Mouse (Mus musculus): ENCODE measurements around the gene Xpot. TPM values are rescaled to one million over a fixed set of nuclear protein-coding genes. Genes with fewer than 3 reads are reported as not detected.

Gene Xpot
- polyA plus RNA-seq, 1 experiment: 78.0 TPM

- Histone ChIP-seq H3K27ac (ENCODE audit: insufficient read depth, low read depth, low read length) (no peak overlapping the region), H3K4me1 (ENCODE audit: control insufficient read depth, insufficient read depth, low read length) (peaks cover 2% of the 10 kb centered on the region; the same call in 1 of the 2 replicates), H3K36me3 (ENCODE audit: control insufficient read depth, insufficient read depth, low read length) (no peaks in the 10 kb centered on the region; the same call in 1 of the 2 replicates), H3K4me3 (ENCODE audit: insufficient read depth, low read depth, low read length) (no peak overlapping the region), H3K27me3 (replicated peaks; ENCODE audit: control insufficient read depth, insufficient read depth, low read length) (no peaks in the 10 kb centered on the region)
- WGBS: 87% methylated on average over 5 of the region's 5 CpGs
- TF ChIP-seq POLR2A (IDR thresholded peaks at IDR 0.05; ENCODE audit: low read depth, low read length) (no peak), CTCF (conservative IDR thresholded peaks at IDR 0.05; ENCODE audit: insufficient read depth, insufficient read length, low read depth, low read length) (no peak)
- DNase-seq: no peak
Measured at GRCm38 (mm10) chr10:121580381-121580780, 45.8 kb downstream of the Xpot start.

GRCm38 (mm10) chr10:121576372-121576771 lies 49.8 kb downstream of the Xpot start:
- Histone ChIP-seq H3K4me1 (ENCODE audit: control insufficient read depth, insufficient read depth, low read length) (no peaks in the 10 kb centered on the region), H3K4me3 (ENCODE audit: insufficient read depth, low read depth, low read length) (no peak overlapping the region), H3K36me3 (ENCODE audit: control insufficient read depth, insufficient read depth, low read length) (peaks cover 3% of the 10 kb centered on the region), H3K27ac (ENCODE audit: insufficient read depth, low read depth, low read length) (no peak overlapping the region), H3K27me3 (replicated peaks; ENCODE audit: control insufficient read depth, insufficient read depth, low read length) (no peaks in the 10 kb centered on the region)
- TF ChIP-seq POLR2A (IDR thresholded peaks at IDR 0.05; ENCODE audit: low read depth, low read length) (no peak), CTCF (conservative IDR thresholded peaks at IDR 0.05; ENCODE audit: insufficient read depth, insufficient read length, low read depth, low read length) (no peak)
- 61% methylated on average over 9 of the region's 9 CpGs for WGBS
- no peak for DNase-seq

GRCm38 (mm10) chr10:121571511-121572147 lies 54.5 kb downstream of the Xpot start:
- Histone ChIP-seq H3K27me3 (replicated peaks; ENCODE audit: control insufficient read depth, insufficient read depth, low read length) (no peaks in the 10 kb centered on the region), H3K36me3 (ENCODE audit: control insufficient read depth, insufficient read depth, low read length) (peaks cover 3% of the 10 kb centered on the region), H3K27ac (ENCODE audit: insufficient read depth, low read depth, low read length) (no peak overlapping the region), H3K4me3 (ENCODE audit: insufficient read depth, low read depth, low read length) (no peak overlapping the region), H3K4me1 (ENCODE audit: control insufficient read depth, insufficient read depth, low read length) (no peaks in the 10 kb centered on the region)
- TF ChIP-seq POLR2A (IDR thresholded peaks at IDR 0.05; ENCODE audit: low read depth, low read length) (no peak), CTCF (conservative IDR thresholded peaks at IDR 0.05; ENCODE audit: insufficient read depth, insufficient read length, low read depth, low read length) (no peak)
- DNase-seq: no peak
- WGBS: 94% methylated on average over 22 of the region's 22 CpGs

GRCm38 (mm10) chr10:121571031-121571430 lies 55.1 kb downstream of the Xpot start:
- Histone ChIP-seq H3K27ac (ENCODE audit: insufficient read depth, low read depth, low read length) (no peak overlapping the region), H3K36me3 (ENCODE audit: control insufficient read depth, insufficient read depth, low read length) (peaks cover 3% of the 10 kb centered on the region)
- WGBS: 93% methylated on average over 3 of the region's 3 CpGs

GRCm38 (mm10) chr10:121569796-121570195 lies 56.3 kb downstream of the Xpot start:
- no peak for DNase-seq
- H3K27me3 ChIP-seq (replicated peaks; ENCODE audit: control insufficient read depth, insufficient read depth, low read length): no peaks in the 10 kb centered on the region
- TF ChIP-seq CTCF (conservative IDR thresholded peaks at IDR 0.05; ENCODE audit: insufficient read depth, insufficient read length, low read depth, low read length): no peak
- no peak for TF ChIP-seq POLR2A (IDR thresholded peaks at IDR 0.05; ENCODE audit: low read depth, low read length)
- no peak overlapping the region for H3K27ac ChIP-seq (ENCODE audit: insufficient read depth, low read depth, low read length)
- 61% methylated on average over 6 of the region's 6 CpGs for WGBS
- peaks cover 3% of the 10 kb centered on the region for H3K36me3 ChIP-seq (ENCODE audit: control insufficient read depth, insufficient read depth, low read length)
- no peaks in the 10 kb centered on the region for H3K4me1 ChIP-seq (ENCODE audit: control insufficient read depth, insufficient read depth, low read length)
- no peak overlapping the region for H3K4me3 ChIP-seq (ENCODE audit: insufficient read depth, low read depth, low read length)

More at GRCm38 (mm10) chr10:121571031-121571430, 55.1 kb downstream of the Xpot start:
- no peak for TF ChIP-seq CTCF (conservative IDR thresholded peaks at IDR 0.05; ENCODE audit: insufficient read depth, insufficient read length, low read depth, low read length)
- TF ChIP-seq POLR2A (IDR thresholded peaks at IDR 0.05; ENCODE audit: low read depth, low read length): no peak
- no peak for DNase-seq
- no peaks in the 10 kb centered on the region for H3K27me3 ChIP-seq (replicated peaks; ENCODE audit: control insufficient read depth, insufficient read depth, low read length)
- no peaks in the 10 kb centered on the region for H3K4me1 ChIP-seq (ENCODE audit: control insufficient read depth, insufficient read depth, low read length)
- H3K4me3 ChIP-seq (ENCODE audit: insufficient read depth, low read depth, low read length): no peak overlapping the region

GRCm38 (mm10) chr10:121569001-121569589 lies 57.0 kb downstream of the Xpot start:
- H3K27ac ChIP-seq (ENCODE audit: insufficient read depth, low read depth, low read length): no peak overlapping the region
- WGBS: 57% methylated on average over 23 of the region's 23 CpGs
- peaks cover 3% of the 10 kb centered on the region for H3K36me3 ChIP-seq (ENCODE audit: control insufficient read depth, insufficient read depth, low read length)

GRCm38 (mm10) chr10:121568534-121568933 lies 57.6 kb downstream of the Xpot start:
- H3K4me1 ChIP-seq (ENCODE audit: control insufficient read depth, insufficient read depth, low read length): no peaks in the 10 kb centered on the region
- no peak overlapping the region for H3K27ac ChIP-seq (ENCODE audit: insufficient read depth, low read depth, low read length)
- no peak for DNase-seq
- TF ChIP-seq CTCF (conservative IDR thresholded peaks at IDR 0.05; ENCODE audit: insufficient read depth, insufficient read length, low read depth, low read length) (no peak), POLR2A (IDR thresholded peaks at IDR 0.05; ENCODE audit: low read depth, low read length) (no peak)
- no peaks in the 10 kb centered on the region for H3K27me3 ChIP-seq (replicated peaks; ENCODE audit: control insufficient read depth, insufficient read depth, low read length)
- H3K4me3 ChIP-seq (ENCODE audit: insufficient read depth, low read depth, low read length): no peak overlapping the region
- H3K36me3 ChIP-seq (ENCODE audit: control insufficient read depth, insufficient read depth, low read length): peaks cover 3% of the 10 kb centered on the region
- 88% methylated on average over 7 of the region's 7 CpGs for WGBS

More at GRCm38 (mm10) chr10:121569001-121569589, 57.0 kb downstream of the Xpot start:
- TF ChIP-seq CTCF (conservative IDR thresholded peaks at IDR 0.05; ENCODE audit: insufficient read depth, insufficient read length, low read depth, low read length) (no peak), POLR2A (IDR thresholded peaks at IDR 0.05; ENCODE audit: low read depth, low read length) (no peak)
- Histone ChIP-seq H3K27me3 (replicated peaks; ENCODE audit: control insufficient read depth, insufficient read depth, low read length) (no peaks in the 10 kb centered on the region), H3K4me3 (ENCODE audit: insufficient read depth, low read depth, low read length) (no peak overlapping the region), H3K4me1 (ENCODE audit: control insufficient read depth, insufficient read depth, low read length) (no peaks in the 10 kb centered on the region)
- DNase-seq: no peak
